ENCODE assay signal across 13 mouse cellular contexts in genomic region chr8:121921582-121921981, GRCm38 (mm10). TPM values are rescaled to one million over a fixed set of nuclear protein-coding genes. Genes with fewer than 3 reads are reported as not detected.
DNase-seq lines count a peak whose midpoint lies in the region; ATAC-seq and TF ChIP-seq lines count a peak whose summit lies in the region.
"Had no signal": no experiment of that assay in that cellular context is flagged by ENCODE, and none has a peak within 500 bp of the region (broad histone marks: within the 10 kb centered on the region; RNA-seq: fewer than 3 reads in every experiment).

No protein-coding gene starts in this region.

- DNase-seq in heart, adult 8-10 months (ENCODE audit: low spot score): no peak
- no peak for DNase-seq in left cerebral cortex, adult 2 months (ENCODE audit: extremely low spot score in 1 of 2, low spot score in 2 of 2)
- DNase-seq in left cerebral cortex, postnatal 25 days (ENCODE audit: low spot score in 2 of 2): no peak
- no peak for DNase-seq in hindbrain, postnatal 0 days (ENCODE audit: low spot score)
- DNase-seq in left cerebral cortex, adult 18-20 months (ENCODE audit: low spot score in 2 of 2): no peak
- no peak for DNase-seq in adrenal gland, postnatal 4 days (ENCODE audit: low spot score in 2 of 2)
- DNase-seq: embryo, embryonic 11 days; retina, postnatal 1 day; thymus, postnatal 4 days had no signal

- no peak overlapping the region for H3K4me3 ChIP-seq in heart, embryonic 11.5 days (ENCODE audit: low read depth, low read length)
- no peak overlapping the region for H3K4me3 ChIP-seq in left cerebral cortex, adult 2 months
- H3K4me3 ChIP-seq in hindbrain, postnatal 0 days (ENCODE audit: low read length): no peak overlapping the region
- H3K4me3 ChIP-seq in neural tube, embryonic 14.5 days (ENCODE audit: low read depth, low read length): no peak overlapping the region
- H3K4me3 ChIP-seq: limb, embryonic 10.5 days had no signal

- TF ChIP-seq CTCF in left cerebral cortex, adult 2 months (IDR thresholded peaks at IDR 0.05): no peak
- no peak for TF ChIP-seq CTCF in hindbrain, postnatal 0 days (IDR thresholded peaks at IDR 0.05; ENCODE audit: low read depth)

- H3K4me1 ChIP-seq in heart, embryonic 11.5 days (ENCODE audit: control insufficient read depth, insufficient read depth, low read length): peaks cover 5% of the 10 kb centered on the region; the same call in 1 of the 2 replicates
- H3K4me1 ChIP-seq in hindbrain, postnatal 0 days (ENCODE audit: insufficient read depth, low read length): no peaks in the 10 kb centered on the region
- no peaks in the 10 kb centered on the region; the same call in 1 of the 2 replicates for H3K4me1 ChIP-seq in neural tube, embryonic 14.5 days (ENCODE audit: control insufficient read depth, insufficient read depth, low read length)

- WGBS in heart, embryonic 11.5 days (ENCODE audit: insufficient replicate concordance): 69% methylated on average over 8 of the region's 8 CpGs
- 74% methylated on average over 8 of the region's 8 CpGs for WGBS in hindbrain, postnatal 0 days
- 71% methylated on average over 8 of the region's 8 CpGs for WGBS in neural tube, embryonic 14.5 days

- H3K27me3 ChIP-seq in heart, embryonic 11.5 days (ENCODE audit: control insufficient read depth, insufficient read depth, low read length): no peaks in the 10 kb centered on the region
- no peaks in the 10 kb centered on the region for H3K27me3 ChIP-seq in hindbrain, postnatal 0 days (ENCODE audit: insufficient read depth, low read length)
- no peaks in the 10 kb centered on the region for H3K27me3 ChIP-seq in neural tube, embryonic 14.5 days (ENCODE audit: control insufficient read depth, insufficient read depth, low read length)

- intact Hi-C loops in left cerebral cortex, adult 2 months (cut with DNase I): no loop called here
- intact Hi-C loops in left cerebral cortex, postnatal 25 days (cut with DNase I): loop anchor here (5.0 kb wide), 1 partner anchor 204 kb away; no protein-coding TSS in a partner anchor

- no peaks in the 10 kb centered on the region for H3K36me3 ChIP-seq in heart, embryonic 11.5 days (ENCODE audit: control insufficient read depth, insufficient read depth, low read length)
- H3K36me3 ChIP-seq in hindbrain, postnatal 0 days (ENCODE audit: insufficient read depth, low read length): no peaks in the 10 kb centered on the region
- H3K36me3 ChIP-seq in neural tube, embryonic 14.5 days (ENCODE audit: control insufficient read depth, insufficient read depth, low read length): no peaks in the 10 kb centered on the region
- H3K36me3 ChIP-seq: limb, embryonic 10.5 days had no signal

- H3K4me2 ChIP-seq in heart, embryonic 11.5 days: no peak overlapping the region
- no peak overlapping the region for H3K4me2 ChIP-seq in hindbrain, postnatal 0 days (ENCODE audit: low read depth, low read length)
- H3K4me2 ChIP-seq in neural tube, embryonic 14.5 days (ENCODE audit: low read depth, low read length): no peak overlapping the region

- no peak overlapping the region for H3K9ac ChIP-seq in heart, embryonic 11.5 days (ENCODE audit: low read depth, low read length)
- no peak overlapping the region for H3K9ac ChIP-seq in hindbrain, postnatal 0 days (replicated peaks; ENCODE audit: low read length)
- no peak overlapping the region for H3K9ac ChIP-seq in neural tube, embryonic 14.5 days (replicated peaks; ENCODE audit: low read depth, low read length)

- H3K27ac ChIP-seq in heart, embryonic 11.5 days (ENCODE audit: low read depth, low read length): peak overlapping the region; percentile 46; the same call in 1 of the 2 replicates
- H3K27ac ChIP-seq in left cerebral cortex, adult 2 months: peak overlapping the region; percentile 76
- peak overlapping the region; percentile 54 for H3K27ac ChIP-seq in hindbrain, postnatal 0 days
- 0 out of 2 replicates have a peak overlapping the region, but pooled peaks have one; percentile 12 for H3K27ac ChIP-seq in neural tube, embryonic 14.5 days (ENCODE audit: low read depth, low read length)
- H3K27ac ChIP-seq: limb, embryonic 10.5 days had no signal

- ATAC-seq in heart, embryonic 11.5 days (replicated peaks; ENCODE audit: insufficient number of reproducible peaks, low FRiP score, low TSS enrichment): no peak
- ATAC-seq in hindbrain, postnatal 0 days: no peak
- no peak for ATAC-seq in neural tube, embryonic 14.5 days (ENCODE audit: low read depth)

- H3K9me3 ChIP-seq in heart, embryonic 11.5 days (replicated peaks; ENCODE audit: control insufficient read depth, low read length): no peaks in the 10 kb centered on the region
- H3K9me3 ChIP-seq in hindbrain, postnatal 0 days (ENCODE audit: low read length): no peaks in the 10 kb centered on the region
- H3K9me3 ChIP-seq in neural tube, embryonic 14.5 days (ENCODE audit: control insufficient read depth, low read length): no peaks in the 10 kb centered on the region
- H3K9me3 ChIP-seq: limb, embryonic 10.5 days had no signal

RNA-seq across cellular contexts. Expression of gene Slc7a5, which starts 14.1 kb away (rescaled TPM):
- 17.0 and 18.4 TPM in 2 replicates for polyA plus RNA-seq in heart, embryonic 11.5 days (2014; fragmentation: Nextera tagmentation; extraction: Ambion mirVana)
- total RNA-seq in heart, adult 8-10 months (2022): 1 to 10 TPM; 3.8 to 4.8 (median 4.2) TPM
- 10 to 100 TPM; 61.5 to 63.2 TPM for total RNA-seq in left cerebral cortex, adult 2 months (2021)
- 10 to 100 TPM; 65.8 to 76.2 TPM for total RNA-seq in left cerebral cortex, postnatal 25 days (2021)
- 148 and 163 TPM in 2 replicates for total RNA-seq in hindbrain, postnatal 0 days (2014; rRNA removed)
- 60.1 and 72.1 TPM in 2 replicates for polyA plus RNA-seq in hindbrain, postnatal 0 days (2015; fragmentation: Nextera tagmentation; extraction: Ambion mirVana)
- polyA plus RNA-seq in neural tube, embryonic 14.5 days (2014; fragmentation: Nextera tagmentation; extraction: Ambion mirVana): 38.1 and 50.7 TPM in 2 replicates
- total RNA-seq in left cerebral cortex, adult 18-20 months (2021): 10 to 100 TPM; 53.0 to 54.4 TPM
- total RNA-seq in adrenal gland, postnatal 4 days (2021): 10 to 100 TPM; 56.2 to 59.0 TPM

RNA-seq across cellular contexts. Expression of gene Car5a, which starts 23.1 kb away (rescaled TPM):
- 0.17 TPM in 1 of 2 replicates, not detected in the other for polyA plus RNA-seq in heart, embryonic 11.5 days (2014; fragmentation: Nextera tagmentation; extraction: Ambion mirVana)
- under 1 TPM in 1 of 4 experiments, not detected in 3; 0.23 TPM for total RNA-seq in heart, adult 8-10 months (2022)
- total RNA-seq in left cerebral cortex, adult 2 months (2021): not detected
- total RNA-seq in left cerebral cortex, postnatal 25 days (2021): not detected
- 0.42 TPM in 1 of 2 replicates, not detected in the other for total RNA-seq in hindbrain, postnatal 0 days (2014; rRNA removed)
- polyA plus RNA-seq in hindbrain, postnatal 0 days (2015; fragmentation: Nextera tagmentation; extraction: Ambion mirVana): 0.23 and 0.50 TPM in 2 replicates
- 0.16 TPM in 1 of 2 replicates, not detected in the other for polyA plus RNA-seq in neural tube, embryonic 14.5 days (2014; fragmentation: Nextera tagmentation; extraction: Ambion mirVana)
- total RNA-seq in left cerebral cortex, adult 18-20 months (2021): under 1 TPM; 0.33 to 0.35 TPM
- total RNA-seq in adrenal gland, postnatal 4 days (2021): under 1 TPM in 1 of 2 experiments, not detected in 1; 0.76 TPM
- polyA plus RNA-seq: C2C12; limb, embryonic 10.5 days had no signal

RNA-seq across cellular contexts. Expression of gene Banp, which starts 28.0 kb away (rescaled TPM):
- 39.7 and 40.1 TPM in 2 replicates for polyA plus RNA-seq in heart, embryonic 11.5 days (2014; fragmentation: Nextera tagmentation; extraction: Ambion mirVana)
- total RNA-seq in heart, adult 8-10 months (2022): 10 to 100 TPM in 3 of 4 experiments, 1 to 10 TPM in 1; 7.6 to 24.8 (median 17.2) TPM
- total RNA-seq in left cerebral cortex, adult 2 months (2021): 10 to 100 TPM; 31.4 to 62.5 TPM
- 10 to 100 TPM; 36.5 to 58.6 TPM for total RNA-seq in left cerebral cortex, postnatal 25 days (2021)
- total RNA-seq in hindbrain, postnatal 0 days (2014; rRNA removed): 59.7 and 62.5 TPM in 2 replicates
- 22.5 and 22.8 TPM in 2 replicates for polyA plus RNA-seq in hindbrain, postnatal 0 days (2015; fragmentation: Nextera tagmentation; extraction: Ambion mirVana)
- 47.2 and 53.9 TPM in 2 replicates for polyA plus RNA-seq in neural tube, embryonic 14.5 days (2014; fragmentation: Nextera tagmentation; extraction: Ambion mirVana)
- 10 to 100 TPM; 44.5 to 52.3 TPM for total RNA-seq in left cerebral cortex, adult 18-20 months (2021)
- 10 to 100 TPM; 14.0 to 15.7 TPM for total RNA-seq in adrenal gland, postnatal 4 days (2021)

Comparison
In these comparisons a context has a peak if more than half of its experiments do, and no peak if none do; other contexts are left out.
1. H3K27ac ChIP-seq: peak in every context shown above with its lines; median percentile 76 in left cerebral cortex, adult 2 months; 54 in hindbrain, postnatal 0 days; 46 in heart, embryonic 11.5 days; 12 in neural tube, embryonic 14.5 days.
2. RNA of gene Slc7a5, which starts 14.1 kb away (total RNA-seq): 148 to 163 TPM in hindbrain, postnatal 0 days, 65.8 to 76.2 TPM in left cerebral cortex, postnatal 25 days, 61.5 to 63.2 TPM in left cerebral cortex, adult 2 months, 56.2 to 59.0 TPM in adrenal gland, postnatal 4 days and 53.0 to 54.4 TPM in left cerebral cortex, adult 18-20 months; 3.8 to 4.8 TPM in heart, adult 8-10 months; every median in the first group is over 4 times any median in the second.